Mouse (Mus musculus) kidney, adult 2 months (tissue): ENCODE measurements at regions not wholly inside any gene's neighbourhood (a gene's known extent, or its start where the extent isn't known, plus 50 kb on each side); places are given as distances from the start of the nearest gene placed in this dataset.

Experiments
- CTCF ChIP-seq: fragments of 200-500 bp; conservative IDR thresholded peaks from 2 replicates; pipeline ENCODE4 v1.5.1; 2011; ENCODE audit warnings: low read depth, mild to moderate bottlenecking, control low read depth, low read length, moderate library complexity, mixed read lengths; ENCODE audit not compliant: insufficient read depth, insufficient read length
- POLR2A ChIP-seq: fragments of 200-500 bp; IDR thresholded peaks from one replicate; pipeline ENCODE4 v1.6.1; 2011; ENCODE audit warnings: low read depth, low read length, control low read depth

GRCm38 (mm10) chr12:69485652-69486651 lies 96.9 kb downstream of the Vcpkmt start:
- TF ChIP-seq CTCF (no peak), POLR2A (no peak)
